Comparison of ENCODE assay signal across 8 mouse cellular contexts in the genomic region with DNA sequence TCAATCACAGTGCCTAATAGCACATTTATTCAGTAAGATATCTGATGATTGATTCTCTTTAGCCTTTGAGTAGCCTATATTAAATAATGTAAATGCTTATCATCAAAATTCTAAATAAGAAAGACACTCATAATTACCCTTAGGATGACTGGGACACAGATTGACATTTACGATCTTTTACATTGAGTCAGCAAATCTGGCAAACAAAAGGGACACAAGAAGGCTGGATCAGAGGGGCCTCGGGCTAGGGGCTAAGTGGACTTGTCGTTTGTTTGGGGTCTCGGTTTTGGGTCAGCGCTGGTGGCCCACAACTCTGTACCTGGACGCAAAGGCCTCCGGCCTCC. TPM values are rescaled to one million over a fixed set of nuclear protein-coding genes. Genes with fewer than 3 reads are reported as not detected.
DNase-seq lines count a peak whose midpoint lies in the region; ATAC-seq and TF ChIP-seq lines count a peak whose summit lies in the region.

No protein-coding gene starts in this region.

- no peak for ATAC-seq in forebrain, embryonic 12.5 days (ENCODE audit: low FRiP score)
- ATAC-seq in liver, embryonic 13.5 days (ENCODE audit: low read depth) = no peak

- no peak for TF ChIP-seq EP300 in heart, adult 2 months (IDR thresholded peaks at IDR 0.05; ENCODE audit: insufficient read depth, low read depth, low read length)

- no peak for DNase-seq in heart, adult 2 months
- DNase-seq in heart, postnatal 4 days = no peak
- peak; percentile 40 for DNase-seq in 3T3-L1 (ENCODE audit: low read depth, low spot score)
- DNase-seq in liver, embryonic 13.5 days = no peak
- no peak for DNase-seq in ovary, postnatal 36 days (ENCODE audit: low spot score)
- no peak for DNase-seq in B cell, adult 2 months
- DNase-seq in layer of hippocampus, adult 11-12 months (ENCODE audit: low spot score) = no peak

- peak overlapping the region; percentile 86 for H3K4me3 ChIP-seq in heart, adult 2 months
- peak overlapping the region; percentile 74 for H3K4me3 ChIP-seq in forebrain, embryonic 12.5 days (replicated peaks)
- H3K4me3 ChIP-seq in liver, embryonic 13.5 days (replicated peaks) = peak overlapping the region; percentile 66

- no peaks in the 10 kb centered on the region for H3K27me3 ChIP-seq in heart, adult 2 months (ENCODE audit: control insufficient read depth, insufficient read depth, low read length)
- H3K27me3 ChIP-seq in forebrain, embryonic 12.5 days = no peaks in the 10 kb centered on the region; the same call in 1 of the 2 replicates
- peaks cover 11% of the 10 kb centered on the region for H3K27me3 ChIP-seq in liver, embryonic 13.5 days

- H3K9me3 ChIP-seq in forebrain, embryonic 12.5 days = no peaks in the 10 kb centered on the region
- no peaks in the 10 kb centered on the region for H3K9me3 ChIP-seq in liver, embryonic 13.5 days (replicated peaks)

- H3K27ac ChIP-seq in heart, adult 2 months = peak overlapping the region; percentile 52
- peak overlapping the region; percentile 69; the same call in 1 of the 2 replicates for H3K27ac ChIP-seq in forebrain, embryonic 12.5 days
- no peak overlapping the region for H3K27ac ChIP-seq in liver, embryonic 13.5 days

- peak overlapping the region; percentile 97 for H3K9ac ChIP-seq in heart, adult 2 months (ENCODE audit: low read depth, low read length)
- H3K9ac ChIP-seq in forebrain, embryonic 12.5 days = peak overlapping the region; percentile 93
- peak overlapping the region; percentile 69 for H3K9ac ChIP-seq in liver, embryonic 13.5 days

- no peaks in the 10 kb centered on the region for H3K36me3 ChIP-seq in heart, adult 2 months (ENCODE audit: control insufficient read depth, insufficient read depth, low read length)
- H3K36me3 ChIP-seq in forebrain, embryonic 12.5 days (replicated peaks) = no peaks in the 10 kb centered on the region
- no peaks in the 10 kb centered on the region for H3K36me3 ChIP-seq in liver, embryonic 13.5 days

- TF ChIP-seq CTCF in heart, adult 2 months (IDR thresholded peaks at IDR 0.05) = no peak

- intact Hi-C loops in heart, adult 2 months (cut with DNase I) = no loop called here

- no peak for TF ChIP-seq POLR2A in heart, adult 2 months (IDR thresholded peaks at IDR 0.05; ENCODE audit: insufficient read depth, low read depth, low read length)

- no peaks in the 10 kb centered on the region for H3K79me2 ChIP-seq in heart, adult 2 months (replicated peaks; ENCODE audit: control insufficient read depth, insufficient read depth, low read length)

- peak overlapping the region; percentile 81 for H3K4me2 ChIP-seq in forebrain, embryonic 12.5 days
- peak overlapping the region; percentile 81 for H3K4me2 ChIP-seq in liver, embryonic 13.5 days

- 13% methylated on average over 7 of the region's 7 CpGs for WGBS in heart, adult 2 months
- 3% methylated on average over 7 of the region's 7 CpGs for WGBS in forebrain, embryonic 12.5 days
- 13% methylated on average over 7 of the region's 7 CpGs for WGBS in liver, embryonic 13.5 days (ENCODE audit: insufficient replicate concordance)

- no peaks in the 10 kb centered on the region for H3K4me1 ChIP-seq in heart, adult 2 months (ENCODE audit: control insufficient read depth, insufficient read depth, low read length)
- H3K4me1 ChIP-seq in forebrain, embryonic 12.5 days = no peaks in the 10 kb centered on the region
- peaks cover 7% of the 10 kb centered on the region for H3K4me1 ChIP-seq in liver, embryonic 13.5 days (replicated peaks)

RNA-seq across cellular contexts. Expression of a gene that starts 0.3 kb away (rescaled TPM):
- total RNA-seq in heart, adult 2 months (2021) = 10 to 100 TPM; 13.8 to 14.5 TPM
- 6.1 and 11.8 TPM in 2 replicates for polyA plus RNA-seq in heart, adult 2 months (2012; rRNA removed)
- 10 to 100 TPM; 22.8 to 24.7 TPM for total RNA-seq in heart, postnatal 4 days (2021)
- 10.7 and 12.9 TPM in 2 replicates for polyA plus RNA-seq in forebrain, embryonic 12.5 days (2016; fragmentation: Nextera tagmentation; extraction: Ambion mirVana)
- polyA plus RNA-seq in liver, embryonic 13.5 days (2015; fragmentation: Nextera tagmentation; extraction: Ambion mirVana) = 1.4 and 2.2 TPM in 2 replicates

RNA-seq across cellular contexts. Expression of a gene that starts 12.2 kb away (rescaled TPM):
- total RNA-seq in heart, adult 2 months (2021) = 10 to 100 TPM; 44.0 to 49.2 TPM
- polyA plus RNA-seq in heart, adult 2 months (2012; rRNA removed) = 20.0 and 39.1 TPM in 2 replicates
- 10 to 100 TPM; 44.4 to 44.6 TPM for total RNA-seq in heart, postnatal 4 days (2021)
- 88.8 and 92.2 TPM in 2 replicates for polyA plus RNA-seq in forebrain, embryonic 12.5 days (2016; fragmentation: Nextera tagmentation; extraction: Ambion mirVana)
- 35.5 and 36.2 TPM in 2 replicates for polyA plus RNA-seq in liver, embryonic 13.5 days (2015; fragmentation: Nextera tagmentation; extraction: Ambion mirVana)
